10 mouse cellular contexts compared by ENCODE assay signal in genomic region chr5:100569250-100569934, GRCm38 (mm10). TPM values are rescaled to one million over a fixed set of nuclear protein-coding genes. Genes with fewer than 3 reads are reported as not detected.
DNase-seq lines count a peak whose midpoint lies in the region; ATAC-seq and TF ChIP-seq lines count a peak whose summit lies in the region.
"Had no signal": no experiment of that assay in that cellular context is flagged by ENCODE, and none has a peak within 500 bp of the region (broad histone marks: within the 10 kb centered on the region; RNA-seq: fewer than 3 reads in every experiment).

No protein-coding gene starts in this region.

- no peak for TF ChIP-seq CTCF in kidney, postnatal 0 days (IDR thresholded peaks at IDR 0.05; ENCODE audit: low read depth)
- no peak for TF ChIP-seq CTCF in intestine, postnatal 0 days (IDR thresholded peaks at IDR 0.05; ENCODE audit: low read depth)

- H3K9ac ChIP-seq in kidney, postnatal 0 days (ENCODE audit: low read depth, low read length) = 0 out of 2 replicates have a peak overlapping the region, but pooled peaks have one; percentile 28
- peak overlapping the region; percentile 62; the same call in 1 of the 2 replicates for H3K9ac ChIP-seq in intestine, postnatal 0 days (ENCODE audit: low read depth, low read length)
- no peak overlapping the region for H3K9ac ChIP-seq in midbrain, embryonic 16.5 days (ENCODE audit: low read depth, low read length)

- peaks cover 20% of the 10 kb centered on the region for H3K4me1 ChIP-seq in kidney, postnatal 0 days (replicated peaks; ENCODE audit: insufficient read depth, low read length)
- 0 out of 2 replicates have a peak, but pooled peaks cover 5% of the 10 kb centered on the region for H3K4me1 ChIP-seq in intestine, postnatal 0 days (replicated peaks; ENCODE audit: control insufficient read depth, insufficient read depth, low read length)
- no peaks in the 10 kb centered on the region for H3K4me1 ChIP-seq in midbrain, embryonic 16.5 days (ENCODE audit: control insufficient read depth, insufficient read depth, low read length)

- ATAC-seq in kidney, postnatal 0 days (replicated peaks; ENCODE audit: low FRiP score, low read depth) = no peak
- no peak for ATAC-seq in intestine, postnatal 0 days
- peak; percentile 25; the same call in 1 of the 2 replicates for ATAC-seq in neutrophil, adult 5-6 weeks (ENCODE audit: extremely low read depth, insufficient number of reproducible peaks, low FRiP score, poor library complexity, severe bottlenecking)
- no peak for ATAC-seq in midbrain, embryonic 16.5 days

- no peaks in the 10 kb centered on the region for H3K9me3 ChIP-seq in kidney, postnatal 0 days (replicated peaks; ENCODE audit: low read length)
- H3K9me3 ChIP-seq in intestine, postnatal 0 days (ENCODE audit: control insufficient read depth) = no peaks in the 10 kb centered on the region
- no peaks in the 10 kb centered on the region for H3K9me3 ChIP-seq in midbrain, embryonic 16.5 days (replicated peaks; ENCODE audit: control insufficient read depth, low read length, poor library complexity, severe bottlenecking)

- H3K27ac ChIP-seq in kidney, postnatal 0 days = no peak overlapping the region
- peak overlapping the region; percentile 74 for H3K27ac ChIP-seq in intestine, postnatal 0 days (ENCODE audit: low read depth, low read length)
- no peak overlapping the region for H3K27ac ChIP-seq in midbrain, embryonic 16.5 days (ENCODE audit: low read length)

- 79% methylated on average over 18 of the region's 18 CpGs for WGBS in kidney, postnatal 0 days
- 60% methylated on average over 18 of the region's 18 CpGs for WGBS in intestine, postnatal 0 days
- WGBS in midbrain, embryonic 16.5 days = 81% methylated on average over 18 of the region's 18 CpGs

- no peak for DNase-seq in kidney, postnatal 0 days (ENCODE audit: low spot score)
- no peak for DNase-seq in kidney, adult 8-10 months
- peak; percentile 55 for DNase-seq in thymus, postnatal 4 days
- DNase-seq in adrenal gland, postnatal 4 days (ENCODE audit: low spot score in 2 of 2) = no peak
- no peak for DNase-seq in retina, embryonic 14.5 days (ENCODE audit: low spot score)
- DNase-seq: adrenal gland, postnatal 14 days; kidney, postnatal 25 days had no signal

- H3K27me3 ChIP-seq in kidney, postnatal 0 days (ENCODE audit: insufficient read depth, low read length) = no peaks in the 10 kb centered on the region
- no peaks in the 10 kb centered on the region for H3K27me3 ChIP-seq in intestine, postnatal 0 days (replicated peaks; ENCODE audit: control insufficient read depth, insufficient read depth, low read length)
- no peaks in the 10 kb centered on the region for H3K27me3 ChIP-seq in midbrain, embryonic 16.5 days (ENCODE audit: control insufficient read depth, insufficient read depth, low read depth, low read length)

- no peaks in the 10 kb centered on the region for H3K36me3 ChIP-seq in kidney, postnatal 0 days (ENCODE audit: insufficient read depth, low read length)
- H3K36me3 ChIP-seq in intestine, postnatal 0 days (ENCODE audit: control insufficient read depth, insufficient read depth) = no peaks in the 10 kb centered on the region
- no peaks in the 10 kb centered on the region for H3K36me3 ChIP-seq in midbrain, embryonic 16.5 days (ENCODE audit: control insufficient read depth, insufficient read depth, low read length)

- H3K4me3 ChIP-seq in kidney, postnatal 0 days (replicated peaks; ENCODE audit: low read depth, low read length) = no peak overlapping the region; the same call in 1 of the 2 replicates
- H3K4me3 ChIP-seq in intestine, postnatal 0 days (ENCODE audit: low read depth, low read length) = peak overlapping the region; percentile 55
- no peak overlapping the region for H3K4me3 ChIP-seq in midbrain, embryonic 16.5 days (ENCODE audit: low read depth, low read length)

- H3K4me2 ChIP-seq in kidney, postnatal 0 days (ENCODE audit: low read length) = peak overlapping the region; percentile 34
- H3K4me2 ChIP-seq in intestine, postnatal 0 days (replicated peaks; ENCODE audit: low read depth) = peak overlapping the region; percentile 70
- H3K4me2 ChIP-seq in midbrain, embryonic 16.5 days (ENCODE audit: low read length) = no peak overlapping the region

RNA-seq across cellular contexts. Expression of gene Plac8, which starts 2.7 kb away (rescaled TPM):
- polyA plus RNA-seq in kidney, postnatal 0 days (2015; fragmentation: Nextera tagmentation; extraction: Ambion mirVana) = 146 and 169 TPM in 2 replicates
- 1,517 and 1,527 TPM in 2 replicates for polyA plus RNA-seq in intestine, postnatal 0 days (2015; fragmentation: Nextera tagmentation; extraction: Ambion mirVana)
- 276 and 287 TPM in 2 replicates for total RNA-seq in neutrophil, adult 5-6 weeks (2017)
- 10 to 100 TPM; 16.7 to 21.5 TPM for total RNA-seq in adrenal gland, postnatal 4 days (2021)
- polyA plus RNA-seq in midbrain, embryonic 16.5 days (2015; fragmentation: Nextera tagmentation; extraction: Ambion mirVana) = 0.50 and 0.51 TPM in 2 replicates

RNA-seq across cellular contexts. Expression of gene Cops4, which starts 51.3 kb away (rescaled TPM):
- 142 and 156 TPM in 2 replicates for polyA plus RNA-seq in kidney, postnatal 0 days (2015; fragmentation: Nextera tagmentation; extraction: Ambion mirVana)
- 76.9 and 77.6 TPM in 2 replicates for polyA plus RNA-seq in intestine, postnatal 0 days (2015; fragmentation: Nextera tagmentation; extraction: Ambion mirVana)
- total RNA-seq in neutrophil, adult 5-6 weeks (2017) = 70.2 and 76.5 TPM in 2 replicates
- total RNA-seq in adrenal gland, postnatal 4 days (2021) = 10 to 100 TPM; 78.6 to 80.2 TPM
- polyA plus RNA-seq in midbrain, embryonic 16.5 days (2015; fragmentation: Nextera tagmentation; extraction: Ambion mirVana) = 177 TPM in 2 replicates

Comparison
In these comparisons a context has a peak if more than half of its experiments do, and no peak if none do; other contexts are left out.
1. RNA of gene Plac8, which starts 2.7 kb away (polyA plus RNA-seq): 1,517 to 1,527 TPM in intestine, postnatal 0 days and 146 to 169 TPM in kidney, postnatal 0 days; 0.50 to 0.51 TPM in midbrain, embryonic 16.5 days; every median in the first group is over 10 times any median in the second.